Mouse (Mus musculus) heart, adult 8-10 months (tissue): ENCODE measurements around the gene Nup160. TPM values are rescaled to one million over a fixed set of nuclear protein-coding genes. Genes with fewer than 3 reads are reported as not detected.

Experiments
- DNase-seq: peaks from one replicate; pipeline ENCODE4 v3.0.0; 2022; ENCODE audit warnings: low spot score
- total RNA-seq, 4 experiments: library from RNA; stranded (reverse); gene quantifications; 2 replicates each; pipeline ENCODE4 v1.2.4; 2022

Nup160 gene
- total RNA-seq, 4 experiments from 2014 or later, result 9.6 to 14.1 (median 13.6) TPM

DNA sequence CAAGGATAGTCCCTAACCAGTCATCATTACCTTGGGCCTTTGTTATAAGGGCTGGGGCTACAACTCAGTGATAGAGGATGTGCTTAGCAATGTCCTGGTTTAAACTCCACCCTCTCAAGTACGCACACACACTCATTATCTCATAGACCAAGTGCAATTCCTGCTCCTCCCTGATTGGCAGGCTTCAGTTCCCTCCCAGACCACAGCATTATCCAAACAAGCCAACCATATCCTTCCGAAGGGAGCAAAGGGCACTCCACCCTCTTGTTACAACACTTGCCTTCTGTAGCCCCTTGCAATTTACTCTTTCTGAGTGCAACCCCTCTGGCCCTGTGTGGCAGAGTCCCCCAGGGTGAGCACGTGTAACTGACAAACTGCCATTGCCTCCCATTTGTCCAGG lies 15.6 kb upstream of the Nup160 start:
- DNase-seq, result no peak

- no peak for DNase-seq
Observed at GRCm38 (mm10) chr2:90666591-90667387, 10.2 kb upstream of the Nup160 start.

DNA sequence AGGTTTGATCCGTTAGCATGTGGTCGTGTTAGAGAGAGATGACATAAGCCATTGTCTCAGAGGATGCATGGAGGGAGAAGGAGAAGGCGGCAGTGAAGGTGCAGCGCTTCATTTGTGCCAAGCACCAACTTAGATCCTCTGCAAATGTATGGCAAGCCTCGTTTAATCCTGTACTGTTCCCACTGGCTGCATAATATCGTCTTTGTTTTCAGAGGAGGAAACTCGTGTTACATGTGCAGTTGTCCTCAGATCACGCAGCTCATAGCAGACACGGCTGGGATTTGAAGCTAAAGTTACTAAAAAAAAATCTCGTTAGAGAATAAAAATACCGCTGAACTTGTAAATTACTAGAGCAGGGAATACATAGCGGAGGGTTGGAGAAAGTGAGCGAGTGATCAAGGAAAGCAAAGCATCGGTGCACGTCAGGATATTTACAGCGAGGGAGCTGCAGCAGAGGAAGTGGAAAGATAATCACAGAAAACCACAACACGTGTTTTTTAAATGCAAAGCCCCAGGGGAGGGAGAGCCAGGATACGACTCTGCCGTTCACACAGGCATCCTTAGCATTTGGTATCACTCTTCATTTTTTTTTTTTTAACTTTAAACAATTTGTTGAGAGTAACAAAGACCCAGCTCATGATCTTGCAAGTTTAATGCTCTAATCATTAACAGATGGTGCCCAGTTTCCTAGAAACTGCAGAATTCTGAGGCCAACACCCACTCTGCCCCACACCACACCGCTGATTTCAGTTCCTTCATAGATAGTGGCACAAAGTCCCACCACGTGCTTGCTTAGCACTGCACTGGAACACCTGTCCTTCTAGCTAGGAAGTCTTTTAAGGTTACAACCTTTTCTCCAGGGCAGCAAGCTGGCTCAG lies 9.4 kb upstream of the Nup160 start:
- DNase-seq, result no peak

- no peak for DNase-seq
Observed at GRCm38 (mm10) chr2:90670343-90670742, 6.7 kb upstream of the Nup160 start.

GRCm38 (mm10) chr2:90673339-90673738 lies 3.7 kb upstream of the Nup160 start:
- DNase-seq, result no peak

- DNase-seq, result no peak
Observed at GRCm38 (mm10) chr2:90674555-90674954, 2.5 kb upstream of the Nup160 start.

GRCm38 (mm10) chr2:90675488-90675887 lies 1.5 kb upstream of the Nup160 start:
- DNase-seq, result no peak

- DNase-seq, result no peak
Observed at GRCm38 (mm10) chr2:90678256-90679060, 1.4 kb downstream of the Nup160 start.

GRCm38 (mm10) chr2:90679061-90679810 lies 2.2 kb downstream of the Nup160 start:
- DNase-seq, result peak; percentile 92

DNA sequence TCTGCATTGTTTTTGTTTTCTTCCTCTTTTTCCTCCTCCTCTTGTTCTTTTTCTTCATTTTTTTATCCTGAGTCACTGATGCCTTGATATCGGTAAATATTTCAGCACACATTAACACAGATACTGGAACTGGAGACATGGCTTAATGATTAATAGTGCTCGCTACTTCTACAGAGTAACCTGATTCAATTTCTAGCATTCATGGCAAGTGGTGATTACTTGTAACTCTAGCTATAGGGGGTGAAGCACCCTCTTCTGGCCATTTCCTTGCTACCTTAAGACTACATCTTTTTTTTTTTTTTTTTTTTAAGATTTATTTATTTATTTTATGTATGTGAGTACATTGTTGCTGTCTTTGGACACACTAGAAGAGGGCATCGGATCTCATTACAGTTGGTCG lies 23.9 kb downstream of the Nup160 start:
- no peak for DNase-seq

GRCm38 (mm10) chr2:90708548-90708947 lies 31.5 kb downstream of the Nup160 start:
- no peak for DNase-seq

- no peak for DNase-seq
Observed at GRCm38 (mm10) chr2:90715555-90716092, 38.6 kb downstream of the Nup160 start.

DNA sequence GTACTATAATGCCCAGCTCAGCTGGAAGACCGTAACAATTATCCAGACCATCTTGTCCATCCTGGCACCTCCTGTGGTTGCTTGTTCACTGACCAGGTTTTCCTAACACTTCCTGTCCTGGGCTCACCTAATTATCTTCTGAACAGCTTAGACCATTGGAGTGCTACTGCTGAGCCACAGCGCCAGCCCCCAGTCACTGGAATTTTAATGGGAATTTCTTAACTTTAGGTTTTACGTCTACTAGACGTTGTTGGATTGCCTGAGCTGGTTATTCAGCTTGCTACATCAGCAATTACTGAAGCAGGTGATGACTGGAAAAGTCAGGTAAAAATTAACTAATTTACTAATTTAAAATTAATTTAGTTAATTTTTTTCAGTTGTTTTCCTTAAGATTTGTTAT lies 40.4 kb downstream of the Nup160 start:
- no peak for DNase-seq

GRCm38 (mm10) chr2:90717948-90718347 lies 40.9 kb downstream of the Nup160 start:
- no peak for DNase-seq

DNA sequence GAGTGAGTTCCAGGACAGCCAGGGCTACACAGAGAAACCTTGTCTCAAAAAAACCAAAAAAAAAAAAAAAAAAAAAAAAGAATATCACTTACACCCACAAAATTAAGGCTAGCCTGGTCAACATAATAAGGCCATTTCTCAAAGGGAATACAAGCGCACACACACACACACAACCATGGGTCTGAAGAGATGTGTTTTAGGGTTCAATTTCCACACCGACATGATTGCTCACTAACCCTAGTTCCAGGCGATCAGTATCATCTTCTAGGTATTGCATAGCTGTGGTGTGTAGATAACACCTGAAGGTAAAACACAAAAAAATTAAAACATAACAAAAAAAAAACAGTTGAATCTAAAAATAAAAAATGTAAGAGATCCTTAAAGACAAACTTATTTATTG lies 49.8 kb downstream of the Nup160 start:
- DNase-seq, result no peak

DNA sequence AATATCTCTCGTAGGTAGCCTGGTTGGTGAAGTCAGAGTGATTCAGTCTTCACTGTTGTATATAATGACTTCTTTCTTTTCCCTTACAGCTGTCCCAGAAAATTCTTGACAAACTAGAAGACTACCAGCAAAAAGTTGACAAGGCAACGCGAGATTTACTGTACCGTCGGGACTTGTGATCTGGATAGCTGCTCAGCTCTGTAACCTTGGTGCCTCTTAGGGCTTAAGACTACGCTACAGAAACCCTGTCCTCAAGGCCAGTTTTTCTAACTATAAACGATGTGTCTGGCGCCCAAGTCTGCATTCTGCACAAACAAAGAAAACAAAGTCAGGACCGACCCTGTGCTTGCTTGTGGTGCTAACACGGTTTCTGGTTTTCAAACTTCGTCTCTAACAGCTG lies 58.3 kb downstream of the Nup160 start:
- DNase-seq, result no peak

- DNase-seq, result no peak
Observed at GRCm38 (mm10) chr2:90738801-90739200, 61.8 kb downstream of the Nup160 start.

GRCm38 (mm10) chr2:90739327-90739726 lies 62.3 kb downstream of the Nup160 start:
- no peak for DNase-seq

- no peak for DNase-seq
Observed at GRCm38 (mm10) chr2:90739921-90740320, 62.9 kb downstream of the Nup160 start.

- no peak for DNase-seq
Observed at GRCm38 (mm10) chr2:90744285-90745052, 67.5 kb downstream of the Nup160 start.
